Mouse (Mus musculus): ENCODE measurements around the gene Notum. TPM values are rescaled to one million over a fixed set of nuclear protein-coding genes. Genes with fewer than 3 reads are reported as not detected.

The Notum gene
- total and polyA plus RNA-seq, 3 experiments = 0.23 to 0.35 TPM; not detected in 1

DNA sequence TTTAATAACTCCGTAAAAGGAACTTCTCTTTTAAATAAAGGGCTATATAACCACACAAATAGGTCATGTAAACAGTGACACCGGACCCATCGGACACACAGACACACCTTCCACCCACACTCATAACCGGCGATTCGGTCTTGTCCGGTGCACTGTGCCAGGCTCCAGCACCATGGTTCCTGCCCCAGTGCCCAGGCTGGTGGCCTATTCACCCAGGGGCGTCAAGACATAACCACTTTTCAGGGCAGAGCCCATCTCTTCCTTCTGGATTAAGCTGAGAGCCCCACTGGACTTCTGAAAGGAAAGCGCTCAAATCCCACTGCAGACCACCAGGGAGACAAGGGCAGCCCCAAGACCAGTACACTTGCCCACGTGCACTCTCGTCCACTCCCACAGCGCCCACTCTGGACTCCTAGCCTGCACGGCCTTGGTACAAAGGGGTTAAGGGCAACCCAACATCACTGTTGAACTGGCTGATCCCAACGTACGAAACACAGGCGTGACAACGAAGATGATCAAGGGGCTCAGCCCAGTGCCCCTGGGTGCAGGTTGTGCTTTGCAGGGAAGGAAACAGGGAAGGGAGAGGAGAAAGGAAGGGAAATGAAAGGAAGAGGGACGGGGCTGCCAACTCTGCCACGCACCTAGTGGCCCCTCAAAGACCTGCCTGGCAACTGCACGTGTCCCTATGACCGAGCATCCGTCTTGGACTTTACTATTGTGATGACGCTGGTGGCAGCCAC is 32.2 kb downstream of the Notum start:
- Histone ChIP-seq H3K27me3 (ENCODE audit: control insufficient read depth, insufficient read depth, low read length) (no peaks in the 10 kb centered on the region), H3K4me3 (no peak overlapping the region), H3K9ac (ENCODE audit: low read depth, low read length) (no peak overlapping the region), H3K4me1 (ENCODE audit: control insufficient read depth, insufficient read depth, low read length) (peaks cover 25% of the 10 kb centered on the region), H3K79me2 (replicated peaks; ENCODE audit: control insufficient read depth, insufficient read depth, low read length) (peaks cover 5% of the 10 kb centered on the region; the same call in 1 of the 2 replicates), H3K27ac (no peak overlapping the region), H3K36me3 (ENCODE audit: control insufficient read depth, insufficient read depth, low read length) (no peaks in the 10 kb centered on the region)
- TF ChIP-seq EP300 (IDR thresholded peaks at IDR 0.05; ENCODE audit: insufficient read depth, low read depth, low read length) (no peak), POLR2A (IDR thresholded peaks at IDR 0.05; ENCODE audit: insufficient read depth, low read depth, low read length) (no peak), CTCF (IDR thresholded peaks at IDR 0.05) (no peak)
- intact Hi-C loops (cut with DNase I) = no loop called here
- no peak for DNase-seq
- 91% methylated on average over 23 of the region's 23 CpGs for WGBS

DNA sequence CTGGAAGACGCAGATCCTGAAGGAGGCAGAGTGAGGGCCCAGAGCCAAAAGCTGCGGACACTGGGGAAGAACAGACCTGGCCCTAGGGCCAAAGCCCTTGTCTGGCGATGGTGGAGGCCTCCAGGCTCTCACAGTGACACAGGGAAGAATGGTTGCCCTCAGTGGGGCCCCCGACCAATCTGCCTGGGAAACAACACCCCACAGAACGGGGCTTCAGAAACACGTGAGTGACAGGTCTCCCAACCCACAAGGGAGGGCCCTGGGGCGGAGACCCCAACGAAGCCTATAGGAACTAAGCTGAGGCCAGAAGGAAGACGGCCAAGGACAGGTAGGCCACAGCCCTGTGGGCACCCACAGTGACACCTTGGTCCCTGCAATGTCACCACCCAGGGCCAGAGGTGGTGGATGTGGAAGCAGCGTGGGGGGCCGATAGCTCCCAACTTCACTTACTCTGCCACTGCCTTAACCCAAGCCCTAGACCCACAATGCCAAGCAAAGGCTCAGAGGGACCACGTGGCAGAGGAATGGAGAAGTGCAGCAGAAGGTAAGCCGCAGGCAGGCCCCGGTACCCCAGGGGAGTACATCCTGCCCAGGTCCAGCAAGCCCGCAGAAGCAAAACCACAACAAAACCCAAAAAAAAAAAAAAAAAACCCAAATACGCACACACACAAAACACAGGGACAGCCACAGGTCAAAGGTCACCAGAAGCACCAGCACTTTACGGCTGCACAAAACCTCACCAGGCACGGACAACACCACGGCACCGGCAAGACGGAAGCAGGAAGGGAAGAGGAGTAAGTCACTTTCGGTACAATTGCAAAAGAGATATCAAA is 33.3 kb downstream of the Notum start:
- H3K4me3 ChIP-seq = no peak overlapping the region
- TF ChIP-seq CTCF (IDR thresholded peaks at IDR 0.05) = no peak
- no peak for TF ChIP-seq POLR2A (IDR thresholded peaks at IDR 0.05; ENCODE audit: insufficient read depth, low read depth, low read length)
- TF ChIP-seq EP300 (IDR thresholded peaks at IDR 0.05; ENCODE audit: insufficient read depth, low read depth, low read length) = no peak
- peaks cover 5% of the 10 kb centered on the region; the same call in 1 of the 2 replicates for H3K79me2 ChIP-seq (replicated peaks; ENCODE audit: control insufficient read depth, insufficient read depth, low read length)
- WGBS = 80% methylated on average over 22 of the region's 22 CpGs
- no peak overlapping the region for H3K9ac ChIP-seq (ENCODE audit: low read depth, low read length)
- intact Hi-C loops (cut with DNase I) = no loop called here
- peaks cover 24% of the 10 kb centered on the region for H3K4me1 ChIP-seq (ENCODE audit: control insufficient read depth, insufficient read depth, low read length)
- no peak overlapping the region for H3K27ac ChIP-seq
- DNase-seq = peak in 1 of 2 experiments; percentile 47
- no peaks in the 10 kb centered on the region for H3K36me3 ChIP-seq (ENCODE audit: control insufficient read depth, insufficient read depth, low read length)
- no peaks in the 10 kb centered on the region for H3K27me3 ChIP-seq (ENCODE audit: control insufficient read depth, insufficient read depth, low read length)

DNA sequence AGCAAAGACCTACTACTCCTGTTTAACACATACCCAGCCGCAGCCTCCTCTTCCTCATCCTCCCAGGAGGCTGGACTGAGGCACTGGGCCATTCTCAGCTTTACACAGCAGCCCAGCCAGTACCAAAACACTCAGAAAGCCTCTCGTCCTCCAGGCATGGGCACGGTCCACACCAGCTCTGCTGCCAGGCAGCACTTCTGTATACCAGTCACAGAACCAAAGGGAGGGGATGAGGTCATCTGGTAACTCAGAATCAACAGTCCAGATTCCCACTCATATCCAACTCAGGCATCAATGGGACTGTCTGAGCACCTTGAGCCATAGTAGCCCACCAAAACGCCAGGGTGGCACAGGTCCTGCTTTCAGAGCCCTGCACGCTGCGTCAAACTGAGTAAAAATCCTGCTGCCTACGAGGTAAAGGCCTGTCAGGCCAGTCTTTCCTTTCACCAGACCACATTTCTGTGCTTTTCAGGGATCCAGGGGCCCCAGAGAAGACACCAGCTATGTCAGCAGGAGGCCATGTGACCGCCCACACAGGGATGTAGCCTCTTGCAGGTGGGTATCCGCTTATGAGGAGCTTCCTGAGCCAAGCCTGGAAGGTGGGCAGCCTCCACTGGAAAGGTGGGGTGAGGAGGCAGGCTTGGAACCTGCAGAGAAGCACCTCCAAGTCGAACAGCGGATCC is 34.0 kb downstream of the Notum start:
- TF ChIP-seq POLR2A (IDR thresholded peaks at IDR 0.05; ENCODE audit: insufficient read depth, low read depth, low read length) (no peak), CTCF (IDR thresholded peaks at IDR 0.05) (no peak), EP300 (IDR thresholded peaks at IDR 0.05; ENCODE audit: insufficient read depth, low read depth, low read length) (no peak)

DNA sequence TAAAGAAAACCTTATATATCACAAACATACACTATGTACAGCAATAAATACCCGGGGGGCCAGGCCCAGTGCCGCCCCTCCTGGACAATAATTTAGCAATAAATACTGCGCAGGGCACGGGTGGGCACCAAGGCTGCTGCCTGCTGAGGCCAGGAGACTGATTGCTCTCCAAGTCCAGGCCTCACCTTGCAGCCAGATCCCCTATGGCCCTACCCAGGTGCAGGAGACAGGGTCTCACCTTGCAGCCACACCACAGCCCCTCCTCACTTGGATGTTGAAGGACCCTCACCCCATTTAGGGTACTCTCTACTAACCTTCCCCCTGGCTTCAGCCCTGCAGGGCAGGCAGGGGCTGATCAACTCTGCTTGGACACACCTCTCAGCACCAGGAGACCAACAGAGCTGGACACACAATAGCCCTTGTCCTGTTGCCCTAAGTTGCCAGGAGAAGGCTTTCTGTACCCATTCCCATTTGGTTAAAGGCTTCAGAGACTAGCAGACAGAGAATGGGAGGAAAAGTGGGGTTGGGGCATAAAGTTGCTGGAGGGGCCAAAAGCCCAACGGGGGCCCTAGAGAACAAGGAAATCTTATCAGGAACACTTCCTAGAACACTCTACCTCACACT is 35.7 kb downstream of the Notum start, which contains the start of gene Sirt7:
Sirt7 (minus strand) TSS at position 89 of the 624 bp plus-strand sequence.
- H3K4me3 ChIP-seq = peak within 1 kb of the TSS; percentile 70
- peak within 1 kb of the TSS; percentile 78 for H3K27ac ChIP-seq
- intact Hi-C loops (cut with DNase I) = loop anchor here (2.0 kb wide), 1 partner anchor 88 kb away; the partner anchor contains the start of genes Cenpx and Lrrc45
- H3K79me2 ChIP-seq (replicated peaks; ENCODE audit: control insufficient read depth, insufficient read depth, low read length) = peaks cover 5% of the 10 kb centered on the region; the same call in 1 of the 2 replicates
- peaks cover 12% of the 10 kb centered on the region for H3K4me1 ChIP-seq (ENCODE audit: control insufficient read depth, insufficient read depth, low read length)
- H3K9ac ChIP-seq (ENCODE audit: low read depth, low read length) = peak within 1 kb of the TSS; percentile 74
- DNase-seq = no peak
- H3K27me3 ChIP-seq (ENCODE audit: control insufficient read depth, insufficient read depth, low read length) = no peaks in the 10 kb centered on the region
- 8% methylated on average over 5 of the region's 5 CpGs for WGBS
- no peak for TF ChIP-seq POLR2A (IDR thresholded peaks at IDR 0.05; ENCODE audit: insufficient read depth, low read depth, low read length)
- TF ChIP-seq EP300 (IDR thresholded peaks at IDR 0.05; ENCODE audit: insufficient read depth, low read depth, low read length) = no peak
- TF ChIP-seq CTCF (IDR thresholded peaks at IDR 0.05) = no peak
- no peaks in the 10 kb centered on the region for H3K36me3 ChIP-seq (ENCODE audit: control insufficient read depth, insufficient read depth, low read length)

More for the DNA sequence above, 34.0 kb downstream of the Notum start:
- intact Hi-C loops (cut with DNase I) = no loop called here
- H3K9ac ChIP-seq (ENCODE audit: low read depth, low read length) = no peak overlapping the region
- peaks cover 23% of the 10 kb centered on the region for H3K4me1 ChIP-seq (ENCODE audit: control insufficient read depth, insufficient read depth, low read length)
- WGBS = 86% methylated on average over 11 of the region's 11 CpGs
- peaks cover 5% of the 10 kb centered on the region; the same call in 1 of the 2 replicates for H3K79me2 ChIP-seq (replicated peaks; ENCODE audit: control insufficient read depth, insufficient read depth, low read length)
- DNase-seq = no peak
- H3K27me3 ChIP-seq (ENCODE audit: control insufficient read depth, insufficient read depth, low read length) = no peaks in the 10 kb centered on the region
- H3K36me3 ChIP-seq (ENCODE audit: control insufficient read depth, insufficient read depth, low read length) = no peaks in the 10 kb centered on the region
- H3K4me3 ChIP-seq = no peak overlapping the region
- H3K27ac ChIP-seq = no peak overlapping the region

DNA sequence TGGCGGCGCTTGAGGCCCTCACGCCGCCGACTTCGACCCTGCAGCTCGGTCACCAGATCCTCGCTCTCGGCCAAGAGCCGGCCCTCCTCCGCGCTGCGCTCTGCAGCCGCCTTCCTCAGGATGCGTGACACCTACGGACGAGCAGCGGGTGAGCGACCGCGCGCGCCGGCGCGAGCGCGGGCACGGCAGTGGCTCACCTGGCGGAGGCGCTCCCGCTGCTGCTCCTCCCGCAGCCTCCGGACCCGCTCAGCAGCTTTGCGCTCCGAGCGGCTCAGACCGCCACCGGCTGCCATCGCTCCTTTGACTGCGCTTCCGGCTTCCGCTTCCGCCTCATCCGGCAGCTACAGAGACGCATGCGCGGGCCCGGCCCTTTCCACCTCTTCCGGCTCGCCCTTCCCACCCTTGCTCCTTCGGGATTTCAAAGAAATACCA is 36.3 kb downstream of the Notum start:
- WGBS = under 1% methylated on average over 53 of the region's 53 CpGs
- intact Hi-C loops (cut with DNase I) = loop anchor here (2.0 kb wide), 1 partner anchor 88 kb away; the partner anchor contains the start of genes Cenpx and Lrrc45
- no peaks in the 10 kb centered on the region for H3K36me3 ChIP-seq (ENCODE audit: control insufficient read depth, insufficient read depth, low read length)

More for the DNA sequence above, 36.3 kb downstream of the Notum start:
- no peaks in the 10 kb centered on the region for H3K27me3 ChIP-seq (ENCODE audit: control insufficient read depth, insufficient read depth, low read length)
- peaks cover 5% of the 10 kb centered on the region; the same call in 1 of the 2 replicates for H3K79me2 ChIP-seq (replicated peaks; ENCODE audit: control insufficient read depth, insufficient read depth, low read length)
- peaks cover 8% of the 10 kb centered on the region for H3K4me1 ChIP-seq (ENCODE audit: control insufficient read depth, insufficient read depth, low read length)
- peak overlapping the region; percentile 70 for H3K4me3 ChIP-seq
- peak overlapping the region; percentile 74 for H3K9ac ChIP-seq (ENCODE audit: low read depth, low read length)
- peak; percentile 90 to 91 for DNase-seq
- peak overlapping the region; percentile 78 for H3K27ac ChIP-seq
- TF ChIP-seq EP300 (IDR thresholded peaks at IDR 0.05; ENCODE audit: insufficient read depth, low read depth, low read length) = peak; percentile 38; the same call in 1 of the 2 replicates
- no peak for TF ChIP-seq CTCF (IDR thresholded peaks at IDR 0.05)
- peak; percentile 81 for TF ChIP-seq POLR2A (IDR thresholded peaks at IDR 0.05; ENCODE audit: insufficient read depth, low read depth, low read length)

Measured in heart, adult 2 months (tissue).